Mouse (Mus musculus): ENCODE measurements around the gene Wdr27. TPM values are rescaled to one million over a fixed set of nuclear protein-coding genes. Genes with fewer than 3 reads are reported as not detected.
A peak's percentile ranks its signal among the peaks of the same experiment; 100 is the strongest.

The Wdr27 gene
- total and polyA plus RNA-seq, 3 experiments: 1.7 to 2.3 (median 2.1) TPM

- Histone ChIP-seq H3K27ac (ENCODE audit: insufficient read depth, low read depth) (no peak overlapping the region), H3K9ac (ENCODE audit: insufficient read depth, low read depth) (no peak overlapping the region), H3K9me3 (replicated peaks; ENCODE audit: low read length) (no peaks in the 10 kb centered on the region), H3K4me1 (ENCODE audit: control insufficient read depth in 1 of 2, insufficient read depth in 2 of 2) (peaks cover 0 to 8% of the 10 kb centered on the region in 2 experiments; a peak in 2 of 4 replicates), H3K4me2 (ENCODE audit: insufficient read depth, low read depth, poor library complexity, severe bottlenecking) (no peak overlapping the region), H3K79me2 (replicated peaks; ENCODE audit: control insufficient read depth, extremely low read depth, insufficient read depth, poor library complexity, severe bottlenecking) (no peaks in the 10 kb centered on the region), H3K27me3 (replicated peaks) (no peaks in the 10 kb centered on the region), H3K4me3 (replicated peaks in 1 of 3; ENCODE audit: low read depth in 2 of 3, low read length in 2 of 3, poor library complexity in 1 of 3) (no peak overlapping the region), H3K36me3 (replicated peaks in 1 of 2; ENCODE audit: control insufficient read depth in 1 of 2, insufficient read depth in 1 of 2, low read length in 1 of 2) (no peaks in the 10 kb centered on the region)
- in situ Hi-C loops (cut with MboI; ENCODE audit: low pct_ligation_motif_present, low pct_unique_long_range_greater_than_20kb, low sequenced_read_pairs) (no loop called here), dilution Hi-C loops (cut with MboI; ENCODE audit: extremely low pct_ligation_motif_present, extremely low pct_unique_long_range_greater_than_20kb, low sequenced_read_pairs) (no loop called here)
- TF ChIP-seq PAX5 (IDR thresholded peaks at IDR 0.05; ENCODE audit: low read length): no peak
- TF ChIP-seq E2F4 (IDR thresholded peaks at IDR 0.05; ENCODE audit: insufficient replicate concordance, low read depth, low read length): no peak
- TF ChIP-seq POLR2AphosphoS2 (IDR thresholded peaks at IDR 0.05; ENCODE audit: low read depth, low read length): no peak
- no peak for TF ChIP-seq MXI1 (IDR thresholded peaks at IDR 0.05; ENCODE audit: low read depth, low read length)
- TF ChIP-seq HCFC1 (IDR thresholded peaks at IDR 0.05; ENCODE audit: low read depth, low read length): no peak
- TF ChIP-seq TCF12 (IDR thresholded peaks at IDR 0.05; ENCODE audit: low read depth, low read length): no peak
- no peak for TF ChIP-seq POLR2A (IDR thresholded peaks at IDR 0.05; ENCODE audit: low read depth, low read length)
- no peak for TF ChIP-seq BHLHE40 (IDR thresholded peaks at IDR 0.05; ENCODE audit: low read depth, low read length)
- no peak for DNase-seq (ENCODE audit: extremely low read depth)
Measured at GRCm38 (mm10) chr17:14779356-14779755, 163.6 kb downstream of the Wdr27 start.

- in situ Hi-C loops (cut with MboI; ENCODE audit: low pct_ligation_motif_present, low pct_unique_long_range_greater_than_20kb, low sequenced_read_pairs): no loop called here
- dilution Hi-C loops (cut with MboI; ENCODE audit: extremely low pct_ligation_motif_present, extremely low pct_unique_long_range_greater_than_20kb, low sequenced_read_pairs): no loop called here
Measured at GRCm38 (mm10) chr17:14771339-14771738, 171.6 kb downstream of the Wdr27 start.

GRCm38 (mm10) chr17:14770377-14770776, 172.6 kb downstream of the Wdr27 start:
- dilution Hi-C loops (cut with MboI; ENCODE audit: extremely low pct_ligation_motif_present, extremely low pct_unique_long_range_greater_than_20kb, low sequenced_read_pairs): no loop called here

More at GRCm38 (mm10) chr17:14771339-14771738, 171.6 kb downstream of the Wdr27 start:
- H3K9me3 ChIP-seq (replicated peaks; ENCODE audit: low read length): no peaks in the 10 kb centered on the region
- no peak overlapping the region for H3K27ac ChIP-seq (ENCODE audit: insufficient read depth, low read depth)
- no peak overlapping the region for H3K9ac ChIP-seq (ENCODE audit: insufficient read depth, low read depth)
- H3K4me2 ChIP-seq (ENCODE audit: insufficient read depth, low read depth, poor library complexity, severe bottlenecking): no peak overlapping the region
- no peaks in the 10 kb centered on the region for H3K36me3 ChIP-seq (replicated peaks in 1 of 2; ENCODE audit: control insufficient read depth in 1 of 2, insufficient read depth in 1 of 2, low read length in 1 of 2)
- DNase-seq (ENCODE audit: extremely low read depth): no peak
- TF ChIP-seq CTCF (conservative IDR thresholded peaks at IDR 0.05 in 1 of 2, IDR thresholded peaks at IDR 0.05 in 1 of 2; ENCODE audit: low read depth in 2 of 2, low read length in 2 of 2): no peak
- TF ChIP-seq MEF2A (IDR thresholded peaks at IDR 0.05; ENCODE audit: borderline replicate concordance, low read depth, low read length): no peak
- no peak for TF ChIP-seq POLR2AphosphoS2 (IDR thresholded peaks at IDR 0.05; ENCODE audit: low read depth, low read length)
- no peak for TF ChIP-seq TCF12 (IDR thresholded peaks at IDR 0.05; ENCODE audit: low read depth, low read length)
- TF ChIP-seq PAX5 (IDR thresholded peaks at IDR 0.05; ENCODE audit: low read length): no peak
- TF ChIP-seq CHD1 (IDR thresholded peaks at IDR 0.05; ENCODE audit: low read depth, low read length): no peak
- TF ChIP-seq ZC3H11A (IDR thresholded peaks at IDR 0.05; ENCODE audit: low read depth, low read length): no peak
- no peak for TF ChIP-seq USF2 (conservative IDR thresholded peaks at IDR 0.05; ENCODE audit: low read depth, low read length)
- no peak for TF ChIP-seq MAFK (IDR thresholded peaks at IDR 0.05; ENCODE audit: insufficient replicate concordance, low read length)
- no peak for TF ChIP-seq NELFE (IDR thresholded peaks at IDR 0.05; ENCODE audit: low read depth, low read length)
- no peak for TF ChIP-seq USF1 (IDR thresholded peaks at IDR 0.05; ENCODE audit: low read depth, low read length)
- TF ChIP-seq JUND (conservative IDR thresholded peaks at IDR 0.05; ENCODE audit: low read depth, low read length): no peak
- no peak for TF ChIP-seq ELF1 (IDR thresholded peaks at IDR 0.05; ENCODE audit: low read depth, low read length)
- no peak for TF ChIP-seq ETS1 (conservative IDR thresholded peaks at IDR 0.05; ENCODE audit: low read depth, low read length)
- H3K79me2 ChIP-seq (replicated peaks; ENCODE audit: control insufficient read depth, extremely low read depth, insufficient read depth, poor library complexity, severe bottlenecking): no peaks in the 10 kb centered on the region
- peaks cover 0 to 33% of the 10 kb centered on the region in 2 experiments; a peak in 2 of 4 replicates for H3K4me1 ChIP-seq (ENCODE audit: control insufficient read depth in 1 of 2, insufficient read depth in 2 of 2)
- no peaks in the 10 kb centered on the region for H3K27me3 ChIP-seq (replicated peaks)
- no peak overlapping the region for H3K4me3 ChIP-seq (replicated peaks in 1 of 3; ENCODE audit: low read depth in 2 of 3, low read length in 2 of 3, poor library complexity in 1 of 3)

More at GRCm38 (mm10) chr17:14770377-14770776, 172.6 kb downstream of the Wdr27 start:
- no peaks in the 10 kb centered on the region for H3K27me3 ChIP-seq (replicated peaks)
- TF ChIP-seq MAZ (IDR thresholded peaks at IDR 0.05; ENCODE audit: low read depth, low read length) (no peak), SMC3 (IDR thresholded peaks at IDR 0.05; ENCODE audit: low read depth, low read length) (no peak), BHLHE40 (IDR thresholded peaks at IDR 0.05; ENCODE audit: low read depth, low read length) (peak; percentile 82), NRF1 (IDR thresholded peaks at IDR 0.05; ENCODE audit: low read depth, low read length) (no peak)
- H3K79me2 ChIP-seq (replicated peaks; ENCODE audit: control insufficient read depth, extremely low read depth, insufficient read depth, poor library complexity, severe bottlenecking): no peaks in the 10 kb centered on the region
- in situ Hi-C loops (cut with MboI; ENCODE audit: low pct_ligation_motif_present, low pct_unique_long_range_greater_than_20kb, low sequenced_read_pairs): no loop called here
- H3K4me1 ChIP-seq (ENCODE audit: control insufficient read depth in 1 of 2, insufficient read depth in 2 of 2): peaks cover 0 to 25% of the 10 kb centered on the region in 2 experiments; a peak in 2 of 4 replicates
- peak; percentile 61 for DNase-seq (ENCODE audit: extremely low read depth)
- H3K36me3 ChIP-seq (replicated peaks in 1 of 2; ENCODE audit: control insufficient read depth in 1 of 2, insufficient read depth in 1 of 2, low read length in 1 of 2): no peaks in the 10 kb centered on the region
- no peak overlapping the region for H3K4me2 ChIP-seq (ENCODE audit: insufficient read depth, low read depth, poor library complexity, severe bottlenecking)
- H3K9ac ChIP-seq (ENCODE audit: insufficient read depth, low read depth): no peak overlapping the region
- H3K9me3 ChIP-seq (replicated peaks; ENCODE audit: low read length): no peaks in the 10 kb centered on the region
- H3K4me3 ChIP-seq (replicated peaks in 1 of 3; ENCODE audit: low read depth in 2 of 3, low read length in 2 of 3, poor library complexity in 1 of 3): no peak overlapping the region
- H3K27ac ChIP-seq (ENCODE audit: insufficient read depth, low read depth): no peak overlapping the region

Data from CH12.LX (cell line).